Mouse (Mus musculus) fat pad, adult 2 months (tissue): Measurements from ENCODE around the gene Ppard.

Experiments used
- DNase-seq: peaks from one replicate; pipeline ENCODE4 v3.0.0-alpha.2; 2011; ENCODE audit warnings: low read depth, low spot score; ENCODE audit errors: extremely low read depth

Gene Ppard

GRCm38 (mm10) chr17:28281866-28282441, 49.5 kb downstream of the Ppard start:
- no peak for DNase-seq

GRCm38 (mm10) chr17:28283199-28283598, 50.7 kb downstream of the Ppard start:
- DNase-seq: no peak

- DNase-seq: no peak
These were observed 53.6 kb downstream of the Ppard start for GRCm38 (mm10) chr17:28286133-28286532.

GRCm38 (mm10) chr17:28286964-28287363, 54.5 kb downstream of the Ppard start:
- no peak for DNase-seq

- DNase-seq: no peak
These were observed 55.1 kb downstream of the Ppard start for GRCm38 (mm10) chr17:28287578-28287977.

- no peak for DNase-seq
These were observed 55.5 kb downstream of the Ppard start for GRCm38 (mm10) chr17:28287980-28288379.

GRCm38 (mm10) chr17:28290262-28290661, 57.8 kb downstream of the Ppard start:
- no peak for DNase-seq

- no peak for DNase-seq
These were observed 58.2 kb downstream of the Ppard start for GRCm38 (mm10) chr17:28290671-28291070.

GRCm38 (mm10) chr17:28291346-28291745, 58.8 kb downstream of the Ppard start:
- no peak for DNase-seq

GRCm38 (mm10) chr17:28293716-28294115, 61.2 kb downstream of the Ppard start:
- DNase-seq: no peak

- no peak for DNase-seq
These were observed 62.2 kb downstream of the Ppard start for GRCm38 (mm10) chr17:28294449-28295333.

GRCm38 (mm10) chr17:28298888-28299287, 66.4 kb downstream of the Ppard start:
- no peak for DNase-seq

- no peak for DNase-seq
These were observed 67.3 kb downstream of the Ppard start for GRCm38 (mm10) chr17:28299669-28300320.

- DNase-seq: no peak
These were observed 67.8 kb downstream of the Ppard start for GRCm38 (mm10) chr17:28300323-28300722.

GRCm38 (mm10) chr17:28300850-28301249, 68.3 kb downstream of the Ppard start:
- no peak for DNase-seq

- no peak for DNase-seq
These were observed 72.7 kb downstream of the Ppard start for GRCm38 (mm10) chr17:28305172-28305571.

GRCm38 (mm10) chr17:28308297-28309195, 76.0 kb downstream of the Ppard start:
- no peak for DNase-seq

GRCm38 (mm10) chr17:28310831-28311230, 78.3 kb downstream of the Ppard start:
- DNase-seq: no peak

GRCm38 (mm10) chr17:28311366-28312132, 79.0 kb downstream of the Ppard start:
- DNase-seq: no peak
